Mouse (Mus musculus) myocyte (in vitro differentiated cells): ENCODE results near the gene Hist1h3g. TPM values are rescaled to one million over a fixed set of nuclear protein-coding genes. Genes with fewer than 3 reads are reported as not detected.
A peak's percentile ranks its signal among the peaks of the same experiment; 100 is the strongest.
"Not testable (repeated sequence)": the region's sequence is repeated elsewhere in the genome, so short reads cannot be mapped to it uniquely, and the experiment has no call there.

ENCODE experiments used
- H3K27me3 ChIP-seq: one replicate; pipeline ENCODE4 v1.6.1; 2011; ENCODE audit not compliant: control insufficient read depth, insufficient read depth, insufficient read length
- H3K36me3 ChIP-seq: one replicate; pipeline ENCODE4 v1.6.1; 2011; ENCODE audit not compliant: control insufficient read depth, insufficient read depth
- H3K4me2 ChIP-seq: one replicate; pipeline ENCODE4 v1.6.1; 2011; ENCODE audit warnings: low read depth, control low read depth
- H3K4me3 ChIP-seq: one replicate; pipeline ENCODE4 v1.5.1; 2011; ENCODE audit warnings: mild to moderate bottlenecking, control low read depth, moderate library complexity
- H3K79me2 ChIP-seq: one replicate; pipeline ENCODE4 v1.6.1; 2011; ENCODE audit not compliant: control insufficient read depth, insufficient read depth
- H3ac ChIP-seq: one replicate; pipeline ENCODE4 v1.6.1; 2011; ENCODE audit not compliant: control insufficient read depth, insufficient read length
- CEBPB ChIP-seq: IDR thresholded peaks from 2 replicates; pipeline ENCODE4 v1.6.1; 2011; ENCODE audit warnings: mild to moderate bottlenecking, moderate library complexity; ENCODE audit not compliant: poor library complexity, insufficient read depth, severe bottlenecking
- E2F4 ChIP-seq: IDR thresholded peaks from one replicate; pipeline ENCODE4 v1.6.1; 2011; ENCODE audit warnings: mild to moderate bottlenecking, control low read depth, moderate library complexity; ENCODE audit not compliant: insufficient read depth
- MAX ChIP-seq: IDR thresholded peaks from one replicate; pipeline ENCODE4 v1.6.1; 2011; ENCODE audit warnings: low read depth, mild to moderate bottlenecking, control low read depth
- MYOD1 ChIP-seq, 3 experiments: IDR thresholded peaks; one replicate each; pipeline ENCODE4 v1.6.1; 2011; ENCODE audit warnings: control low read depth in 2 of 3, low read depth in 2 of 3, mild to moderate bottlenecking in 2 of 3, moderate library complexity in 1 of 3; ENCODE audit not compliant: insufficient read length in 2 of 3, control insufficient read depth in 1 of 3
- MYOG ChIP-seq, 3 experiments: IDR thresholded peaks; one replicate each; pipeline ENCODE4 v1.6.1; 2011; ENCODE audit warnings: control low read depth in 2 of 3, low read depth in 2 of 3, mild to moderate bottlenecking in 2 of 3; ENCODE audit not compliant: insufficient read length in 2 of 3, control insufficient read depth in 1 of 3, insufficient read depth in 1 of 3
- POLR2A ChIP-seq: IDR thresholded peaks from one replicate; pipeline ENCODE4 v1.6.1; 2011; ENCODE audit warnings: low read depth, mild to moderate bottlenecking, control low read depth, moderate library complexity; ENCODE audit not compliant: insufficient read length
- POLR2AphosphoS2 ChIP-seq: IDR thresholded peaks from one replicate; pipeline ENCODE4 v1.6.1; 2011; ENCODE audit warnings: low read depth, control low read depth; ENCODE audit not compliant: insufficient read length
- REST ChIP-seq: IDR thresholded peaks from one replicate; pipeline ENCODE4 v1.6.1; 2011; ENCODE audit warnings: mild to moderate bottlenecking, control low read depth, moderate library complexity; ENCODE audit not compliant: insufficient read depth, insufficient read length
- SRF ChIP-seq: IDR thresholded peaks from one replicate; pipeline ENCODE4 v1.6.1; 2011; ENCODE audit warnings: low read depth; ENCODE audit not compliant: control insufficient read depth, insufficient read length
- TCF12 ChIP-seq: IDR thresholded peaks from one replicate; pipeline ENCODE4 v1.6.1; 2011; ENCODE audit warnings: mild to moderate bottlenecking, control low read depth; ENCODE audit not compliant: poor library complexity, insufficient read depth, severe bottlenecking
- polyA plus RNA-seq: library from polyadenylated mRNA; unstranded; fragments of >200 nt; fragmentation: generic; extraction: Trizol; gene quantifications from one replicate; pipeline ENCODE4 v1.2.1, GENCODE M21; 2012; ENCODE audit warnings: missing spikeins

Hist1h3g gene
- polyA plus RNA-seq, 1 experiment = 3.3 TPM

- peak within 1 kb of the TSS; percentile 27 for H3K4me3 ChIP-seq
- H3K36me3 ChIP-seq, H3ac ChIP-seq, H3K27me3 ChIP-seq, H3K79me2 ChIP-seq: not testable (repeated sequence)
- TF ChIP-seq POLR2A (peak; percentile 65), POLR2AphosphoS2 (peak; percentile 84), E2F4 (peak; percentile 83)
- H3K4me2 ChIP-seq = peak within 1 kb of the TSS; percentile 77
Observed at GRCm38 (mm10) chr13:23573898-23574524, 38.8 kb downstream of the Hist1h3g start, which contains the start of the genes Hist1h2bf and Hist1h2ad. TSS of gene Hist1h2bf (minus strand) at chr13:23574196. TSS of gene Hist1h2ad (plus strand) at chr13:23574381.

- H3K36me3 ChIP-seq = not testable (repeated sequence)
- TF ChIP-seq POLR2A (peak; percentile 61), POLR2AphosphoS2 (peak; percentile 70)
- H3K4me3 ChIP-seq = peak overlapping the region; percentile 27
Observed at GRCm38 (mm10) chr13:23574546-23575170, 39.4 kb downstream of the Hist1h3g start.

GRCm38 (mm10) chr13:23575271-23575851 lies 40.1 kb downstream of the Hist1h3g start, which contains the start of gene Hist1h3d:
TSS of gene Hist1h3d (plus strand) at chr13:23575763.
- Histone ChIP-seq H3K4me3 (peak within 1 kb of the TSS; percentile 27), H3ac (no peak within 1 kb of the TSS), H3K36me3 (no peaks in the 10 kb centered on the region), H3K4me2 (peak within 1 kb of the TSS; percentile 81), H3K79me2 (no peaks in the 10 kb centered on the region), H3K27me3 (no peaks in the 10 kb centered on the region)
- TF ChIP-seq REST (no peak), SRF (no peak), MYOG (IDR thresholded peaks at IDR 0.05; ENCODE audit: control insufficient read depth in 1 of 3, insufficient read depth in 1 of 3, insufficient read length in 2 of 3, low read depth in 2 of 3) (no peak), MYOD1 (IDR thresholded peaks at IDR 0.05; ENCODE audit: control insufficient read depth in 1 of 3, insufficient read length in 2 of 3, low read depth in 2 of 3) (no peak)

More at GRCm38 (mm10) chr13:23574546-23575170, 39.4 kb downstream of the Hist1h3g start:
- not testable (repeated sequence) for H3K79me2 ChIP-seq, H3K27me3 ChIP-seq, H3ac ChIP-seq
- peak overlapping the region; percentile 77 for H3K4me2 ChIP-seq

- TF ChIP-seq POLR2A (peak; percentile 71), POLR2AphosphoS2 (peak; percentile 82)
- H3K79me2 ChIP-seq, H3K27me3 ChIP-seq, H3K36me3 ChIP-seq, H3ac ChIP-seq: not testable (repeated sequence)
- Histone ChIP-seq H3K4me2 (peak overlapping the region; percentile 81), H3K4me3 (peak overlapping the region; percentile 27)
Observed at GRCm38 (mm10) chr13:23575864-23576313, 40.7 kb downstream of the Hist1h3g start.

GRCm38 (mm10) chr13:23576351-23576881 lies 41.2 kb downstream of the Hist1h3g start:
- Histone ChIP-seq H3K79me2 (no peaks in the 10 kb centered on the region), H3ac (no peak overlapping the region), H3K36me3 (no peaks in the 10 kb centered on the region), H3K4me3 (peak overlapping the region; percentile 27), H3K27me3 (no peaks in the 10 kb centered on the region), H3K4me2 (peak overlapping the region; percentile 81)
- TF ChIP-seq MAX = no peak
- peak; percentile 33 for TF ChIP-seq POLR2A
- peak; percentile 55 for TF ChIP-seq POLR2AphosphoS2
- no peak for TF ChIP-seq MYOD1 (IDR thresholded peaks at IDR 0.05; ENCODE audit: control insufficient read depth in 1 of 3, insufficient read length in 2 of 3, low read depth in 2 of 3)
- TF ChIP-seq TCF12 = no peak
- no peak for TF ChIP-seq CEBPB
- TF ChIP-seq E2F4 = no peak
